Mouse (Mus musculus): Measurements from ENCODE around the gene Lmo3. TPM values are rescaled to one million over a fixed set of nuclear protein-coding genes. Genes with fewer than 3 reads are reported as not detected.

Gene Lmo3
- polyA plus RNA-seq, 1 experiment from 2014 or later: 5.5 TPM

DNA sequence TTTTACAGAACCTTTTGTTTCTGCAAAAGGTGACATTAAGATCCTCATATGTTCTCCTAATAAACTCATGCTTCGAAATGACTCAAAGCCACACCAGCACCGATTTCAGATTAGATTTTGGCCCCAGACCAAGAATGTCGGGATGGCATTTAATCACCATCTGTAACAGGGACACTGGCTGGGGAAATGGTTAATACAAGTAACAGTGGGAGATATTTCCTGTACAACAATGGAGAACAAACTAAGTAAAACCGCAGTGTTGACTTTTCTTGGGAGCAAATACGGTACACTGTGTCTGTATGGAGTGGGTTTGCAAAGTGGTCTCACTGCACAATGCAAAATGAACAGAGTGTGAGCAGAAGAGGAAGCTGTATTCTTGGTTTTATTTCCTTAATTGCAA lies 217.7 kb downstream of the Lmo3 start:
- Histone ChIP-seq H3K9ac (no peak overlapping the region), H3K27me3 (no peaks in the 10 kb centered on the region), H3K27ac (no peak overlapping the region), H3K9me3 (no peaks in the 10 kb centered on the region), H3K4me2 (replicated peaks) (no peak overlapping the region), H3K4me3 (no peak overlapping the region), H3K36me3 (no peaks in the 10 kb centered on the region), H3K4me1 (no peaks in the 10 kb centered on the region)
- no peak for ATAC-seq (ENCODE audit: insufficient number of reproducible peaks, insufficient read depth, low FRiP score, low TSS enrichment)
- WGBS: 71% methylated on average over 5 of the region's 5 CpGs

DNA sequence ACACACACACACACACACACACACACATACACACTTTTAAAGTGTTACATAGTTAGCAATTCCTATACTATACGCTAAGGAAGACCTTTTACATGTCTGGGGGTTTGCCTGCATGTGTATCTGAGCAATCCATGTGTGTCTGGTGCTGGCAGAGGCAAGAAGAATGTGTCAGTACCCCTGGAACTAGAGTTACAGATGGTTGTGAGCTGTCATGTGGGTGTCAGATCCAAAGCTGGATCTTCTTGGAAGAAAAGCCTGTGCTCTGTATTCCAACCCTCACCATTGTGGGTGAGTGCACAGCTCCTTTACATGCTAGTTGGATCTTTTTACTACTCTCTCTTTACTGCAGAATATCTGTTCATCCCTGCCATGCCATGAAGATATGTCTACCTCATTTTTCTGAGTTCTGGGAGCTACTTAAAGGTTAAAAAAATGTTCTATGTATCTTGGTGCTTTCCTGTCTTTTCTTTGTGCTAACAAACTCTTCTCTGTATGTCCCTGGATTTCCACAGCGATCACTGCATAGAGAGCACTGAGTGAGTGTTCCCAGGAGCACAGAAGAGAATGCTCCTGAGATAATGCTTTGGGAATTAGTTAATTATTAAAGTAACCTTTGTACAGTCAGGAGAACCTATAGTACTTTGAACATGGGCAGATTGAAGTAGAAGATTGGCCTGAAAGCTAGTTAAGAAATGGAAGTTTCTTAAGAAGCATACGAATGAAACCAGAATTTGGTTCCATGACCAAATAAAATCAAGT lies 231.0 kb downstream of the Lmo3 start:
- no peak overlapping the region for H3K4me2 ChIP-seq (replicated peaks)
- no peak overlapping the region for H3K27ac ChIP-seq
- H3K36me3 ChIP-seq: no peaks in the 10 kb centered on the region
- H3K27me3 ChIP-seq: no peaks in the 10 kb centered on the region
- no peaks in the 10 kb centered on the region for H3K9me3 ChIP-seq
- H3K9ac ChIP-seq: no peak overlapping the region
- no peak for ATAC-seq (ENCODE audit: insufficient number of reproducible peaks, insufficient read depth, low FRiP score, low TSS enrichment)
- H3K4me3 ChIP-seq: no peak overlapping the region
- WGBS: 84% methylated on average over 3 of the region's 3 CpGs
- no peaks in the 10 kb centered on the region for H3K4me1 ChIP-seq

DNA sequence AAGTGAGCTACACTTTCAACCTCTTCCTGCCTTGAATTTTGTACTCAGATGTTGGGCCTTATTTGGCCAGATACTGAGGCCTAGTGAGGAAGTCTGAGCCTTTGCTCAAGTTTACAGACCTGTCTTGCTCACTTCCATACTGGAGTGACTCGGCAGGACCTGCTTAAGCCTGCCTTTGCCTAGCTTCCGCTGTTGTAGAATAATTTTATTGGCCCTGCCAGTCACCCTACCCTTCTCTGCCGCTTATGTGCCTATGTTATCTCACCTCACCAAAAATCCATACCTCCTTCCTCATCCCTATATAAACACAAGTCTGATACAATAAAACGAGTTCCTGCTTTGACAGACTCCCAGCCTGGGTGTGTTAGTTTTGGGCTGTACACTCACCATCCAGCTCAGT lies 235.2 kb downstream of the Lmo3 start:
- no peak overlapping the region for H3K9ac ChIP-seq
- H3K27me3 ChIP-seq: no peaks in the 10 kb centered on the region
- no peak for ATAC-seq (ENCODE audit: insufficient number of reproducible peaks, insufficient read depth, low FRiP score, low TSS enrichment)
- H3K4me3 ChIP-seq: no peak overlapping the region
- H3K9me3 ChIP-seq: peaks cover 3% of the 10 kb centered on the region; the same call in 1 of the 2 replicates
- no peak overlapping the region for H3K27ac ChIP-seq
- no peaks in the 10 kb centered on the region for H3K4me1 ChIP-seq
- H3K4me2 ChIP-seq (replicated peaks): no peak overlapping the region
- no peaks in the 10 kb centered on the region for H3K36me3 ChIP-seq
- WGBS: 84% methylated on average over 4 of the region's 4 CpGs

- Histone ChIP-seq H3K9ac (no peak overlapping the region), H3K4me1 (no peaks in the 10 kb centered on the region), H3K27ac (no peak overlapping the region), H3K9me3 (0 out of 2 replicates have a peak, but pooled peaks cover 3% of the 10 kb centered on the region), H3K27me3 (no peaks in the 10 kb centered on the region), H3K4me3 (no peak overlapping the region), H3K4me2 (replicated peaks) (no peak overlapping the region), H3K36me3 (no peaks in the 10 kb centered on the region)
- ATAC-seq (ENCODE audit: insufficient number of reproducible peaks, insufficient read depth, low FRiP score, low TSS enrichment): no peak
- 78% methylated on average over 4 of the region's 4 CpGs for WGBS
These were observed 245.9 kb downstream of the Lmo3 start for GRCm38 (mm10) chr6:138335858-138336257.

DNA sequence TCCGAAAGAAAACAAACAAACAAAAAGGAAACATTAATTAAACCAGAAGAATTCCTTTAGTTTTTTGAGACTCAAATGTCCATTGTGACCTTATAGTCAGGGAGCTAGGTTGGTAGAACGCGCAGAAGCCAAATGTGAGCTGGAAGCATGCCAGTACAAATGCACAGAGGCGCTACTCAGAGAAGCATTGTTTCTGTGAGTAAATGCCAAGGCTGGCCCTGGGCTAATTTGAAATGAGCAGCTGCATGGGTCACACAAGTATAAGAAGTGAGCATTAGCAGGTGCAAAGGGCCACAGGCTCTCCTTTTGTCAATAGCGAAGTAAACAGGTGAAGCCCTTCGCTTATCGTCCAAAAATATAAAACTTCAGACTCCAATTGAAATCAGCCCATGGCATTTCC lies 247.8 kb downstream of the Lmo3 start:
- Histone ChIP-seq H3K27ac (no peak overlapping the region), H3K4me2 (replicated peaks) (no peak overlapping the region), H3K36me3 (no peaks in the 10 kb centered on the region), H3K27me3 (no peaks in the 10 kb centered on the region), H3K4me3 (no peak overlapping the region), H3K9ac (no peak overlapping the region), H3K9me3 (no peaks in the 10 kb centered on the region), H3K4me1 (no peaks in the 10 kb centered on the region)
- ATAC-seq (ENCODE audit: insufficient number of reproducible peaks, insufficient read depth, low FRiP score, low TSS enrichment): no peak
- WGBS: 76% methylated on average over 7 of the region's 7 CpGs

DNA sequence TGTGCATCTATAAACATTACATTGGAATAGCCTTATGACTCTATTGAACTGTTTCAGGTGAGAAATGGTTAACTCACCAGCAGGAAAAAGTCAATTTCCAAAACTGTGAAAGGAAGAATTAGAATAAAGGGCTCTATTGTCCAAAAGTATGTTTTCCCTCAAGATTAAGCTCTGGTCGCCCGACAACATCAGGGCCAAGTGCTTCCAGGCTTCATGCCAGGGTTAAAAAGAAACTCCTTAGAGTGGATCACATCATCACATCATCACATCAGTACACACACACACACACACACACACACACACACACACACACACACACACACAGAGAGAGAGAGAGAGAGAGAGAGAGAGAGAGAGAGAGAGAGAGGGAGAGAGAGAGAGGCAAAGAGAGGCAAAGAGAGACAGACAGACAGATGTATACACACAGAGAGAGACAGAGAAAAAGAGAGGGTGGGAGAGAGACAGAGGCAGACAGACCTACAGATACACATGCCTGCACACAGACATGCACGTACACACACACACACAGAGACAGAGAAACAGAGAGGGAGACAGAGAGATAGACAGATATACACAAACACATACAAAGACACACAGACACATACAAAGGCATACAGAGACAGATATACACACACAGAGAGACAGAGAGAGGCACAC lies 255.9 kb downstream of the Lmo3 start:
- no peak for ATAC-seq (ENCODE audit: insufficient number of reproducible peaks, insufficient read depth, low FRiP score, low TSS enrichment)

GRCm38 (mm10) chr6:138325145-138325544 lies 256.6 kb downstream of the Lmo3 start:
- 57% methylated on average over 3 of the region's 3 CpGs for WGBS
- Histone ChIP-seq H3K4me2 (replicated peaks) (no peak overlapping the region), H3K9me3 (no peaks in the 10 kb centered on the region), H3K27me3 (no peaks in the 10 kb centered on the region), H3K4me3 (no peak overlapping the region), H3K36me3 (no peaks in the 10 kb centered on the region), H3K4me1 (no peaks in the 10 kb centered on the region), H3K9ac (no peak overlapping the region), H3K27ac (no peak overlapping the region)
- no peak for ATAC-seq (ENCODE audit: insufficient number of reproducible peaks, insufficient read depth, low FRiP score, low TSS enrichment)

More for the DNA sequence above, 255.9 kb downstream of the Lmo3 start:
- H3K9me3 ChIP-seq: no peaks in the 10 kb centered on the region
- no peaks in the 10 kb centered on the region for H3K27me3 ChIP-seq
- H3K27ac ChIP-seq: no peak overlapping the region
- no peak overlapping the region; the same call in 1 of the 2 replicates for H3K9ac ChIP-seq
- no peak overlapping the region for H3K4me2 ChIP-seq (replicated peaks)
- WGBS: 27% methylated on average over 3 of the region's 3 CpGs
- no peaks in the 10 kb centered on the region for H3K4me1 ChIP-seq
- no peak overlapping the region for H3K4me3 ChIP-seq
- H3K36me3 ChIP-seq: no peaks in the 10 kb centered on the region

DNA sequence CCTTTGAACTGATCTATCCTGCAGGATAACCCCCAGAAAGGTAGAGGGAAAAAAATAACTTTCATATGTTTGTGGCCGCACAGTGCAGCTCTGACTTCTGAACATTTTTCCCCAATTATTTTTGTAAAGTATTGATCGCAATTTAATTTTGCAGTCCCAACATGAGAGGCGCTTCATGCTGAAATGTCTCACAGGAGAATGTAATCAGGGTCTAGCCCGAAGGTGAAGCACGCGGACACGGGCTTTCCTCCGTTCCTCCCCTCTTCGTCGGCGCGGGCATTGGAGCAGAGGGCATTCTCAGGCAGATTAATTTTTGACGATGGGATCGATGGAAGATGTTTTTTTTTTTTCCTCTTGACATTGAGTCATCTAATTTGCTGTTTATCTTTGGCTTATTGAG lies 258.4 kb downstream of the Lmo3 start:
- no peaks in the 10 kb centered on the region for H3K27me3 ChIP-seq
- ATAC-seq (ENCODE audit: insufficient number of reproducible peaks, insufficient read depth, low FRiP score, low TSS enrichment): no peak
- H3K4me3 ChIP-seq: no peak overlapping the region
- H3K4me2 ChIP-seq (replicated peaks): no peak overlapping the region
- no peak overlapping the region for H3K9ac ChIP-seq
- H3K36me3 ChIP-seq: no peaks in the 10 kb centered on the region
- H3K4me1 ChIP-seq: no peaks in the 10 kb centered on the region
- no peak overlapping the region for H3K27ac ChIP-seq
- WGBS: 92% methylated on average over 14 of the region's 14 CpGs
- no peaks in the 10 kb centered on the region for H3K9me3 ChIP-seq

- WGBS: 82% methylated on average over 8 of the region's 8 CpGs
- Histone ChIP-seq H3K9me3 (no peaks in the 10 kb centered on the region), H3K9ac (no peak overlapping the region), H3K4me2 (replicated peaks) (no peak overlapping the region), H3K36me3 (no peaks in the 10 kb centered on the region), H3K4me1 (no peaks in the 10 kb centered on the region), H3K27ac (no peak overlapping the region), H3K27me3 (no peaks in the 10 kb centered on the region), H3K4me3 (no peak overlapping the region)
- no peak for ATAC-seq (ENCODE audit: insufficient number of reproducible peaks, insufficient read depth, low FRiP score, low TSS enrichment)
These were observed 261.5 kb downstream of the Lmo3 start for GRCm38 (mm10) chr6:138320190-138320737.

Other genes starting within 250 kb of the Lmo3 start
- gene Igbp1b, start 76.6 kb upstream of the Lmo3 start, polyA plus RNA-seq (2016; fragmentation: Nextera tagmentation; extraction: Ambion mirVana): not detected in 2 replicates

Measured in embryonic facial prominence, embryonic 12.5 days (tissue).